Mouse (Mus musculus): ENCODE measurements around the gene Bsnd.
A peak's percentile ranks its signal among the peaks of the same experiment; 100 is the strongest.

The Bsnd gene

GRCm38 (mm10) chr4:106483215-106483727 is 8.8 kb downstream of the Bsnd start:
- DNase-seq (ENCODE audit: low spot score in 2 of 2): no peak

- DNase-seq (ENCODE audit: low spot score in 2 of 2): no peak
Measured at GRCm38 (mm10) chr4:106480545-106480944, 11.5 kb downstream of the Bsnd start.

GRCm38 (mm10) chr4:106474241-106474640 is 17.8 kb downstream of the Bsnd start:
- DNase-seq (ENCODE audit: low spot score in 2 of 2): peak in 1 of 2 experiments; percentile 75

- peak; percentile 59 to 88 for DNase-seq (ENCODE audit: low spot score in 2 of 2)
Measured at GRCm38 (mm10) chr4:106472335-106472734, 19.7 kb downstream of the Bsnd start.

- DNase-seq (ENCODE audit: low spot score in 2 of 2): no peak
Measured at GRCm38 (mm10) chr4:106470921-106471320, 21.2 kb downstream of the Bsnd start.

- no peak for DNase-seq (ENCODE audit: low spot score in 2 of 2)
Measured at GRCm38 (mm10) chr4:106467420-106468110, 24.5 kb downstream of the Bsnd start.

GRCm38 (mm10) chr4:106463174-106463801 is 28.8 kb downstream of the Bsnd start:
- no peak for DNase-seq (ENCODE audit: low spot score in 2 of 2)

GRCm38 (mm10) chr4:106462524-106462923 is 29.6 kb downstream of the Bsnd start:
- DNase-seq (ENCODE audit: low spot score in 2 of 2): no peak

GRCm38 (mm10) chr4:106462016-106462415 is 30.1 kb downstream of the Bsnd start:
- no peak for DNase-seq (ENCODE audit: low spot score in 2 of 2)

- DNase-seq (ENCODE audit: low spot score in 2 of 2): no peak
Measured at GRCm38 (mm10) chr4:106454541-106454940, 37.5 kb downstream of the Bsnd start.

- DNase-seq (ENCODE audit: low spot score in 2 of 2): no peak
Measured at GRCm38 (mm10) chr4:106453516-106453915, 38.6 kb downstream of the Bsnd start.

GRCm38 (mm10) chr4:106453108-106453507 is 39.0 kb downstream of the Bsnd start:
- DNase-seq (ENCODE audit: low spot score in 2 of 2): no peak

GRCm38 (mm10) chr4:106452401-106452800 is 39.7 kb downstream of the Bsnd start:
- peak; percentile 37 to 58 for DNase-seq (ENCODE audit: low spot score in 2 of 2)

- no peak for DNase-seq (ENCODE audit: low spot score in 2 of 2)
Measured at GRCm38 (mm10) chr4:106449306-106449705, 42.8 kb downstream of the Bsnd start.

GRCm38 (mm10) chr4:106443182-106443581 is 48.9 kb downstream of the Bsnd start:
- no peak for DNase-seq (ENCODE audit: low spot score in 2 of 2)

- DNase-seq (ENCODE audit: low spot score in 2 of 2): peak in 1 of 2 experiments; percentile 61
Measured at GRCm38 (mm10) chr4:106438763-106439162, 53.3 kb downstream of the Bsnd start.

GRCm38 (mm10) chr4:106437207-106437606 is 54.9 kb downstream of the Bsnd start:
- DNase-seq (ENCODE audit: low spot score in 2 of 2): peak in 1 of 2 experiments; percentile 52

GRCm38 (mm10) chr4:106436475-106436874 is 55.6 kb downstream of the Bsnd start:
- DNase-seq (ENCODE audit: low spot score in 2 of 2): no peak

- no peak for DNase-seq (ENCODE audit: low spot score in 2 of 2)
Measured at GRCm38 (mm10) chr4:106435426-106435825, 56.7 kb downstream of the Bsnd start.
